Mouse (Mus musculus) MEL (cell line): ENCODE results near the gene Tctn3. TPM values are rescaled to one million over a fixed set of nuclear protein-coding genes. Genes with fewer than 3 reads are reported as not detected.
A peak's percentile ranks its signal among the peaks of the same experiment; 100 is the strongest.

Experiments used
- DNase-seq: peaks from one replicate; pipeline ENCODE4 v3.0.0; 2011; ENCODE audit warnings: low read depth, low spot score
- H3K27ac ChIP-seq: 2 replicates; pipeline ENCODE4 v1.5.1; 2012; ENCODE audit warnings: low read depth, mild to moderate bottlenecking, control low read depth, low read length, moderate library complexity; ENCODE audit not compliant: control insufficient read depth
- H3K27me3 ChIP-seq, 2 experiments: fragments of 150-350 bp in 1 of 2; sonication (generic) in 1 of 2; 2 replicates each; pipeline ENCODE4 v1.6.1; 2012; ENCODE audit warnings: low read length in 2 of 2, mild to moderate bottlenecking in 2 of 2, improper control_type of control experiment in 1 of 2, moderate library complexity in 1 of 2; ENCODE audit not compliant: insufficient read depth in 2 of 2, control insufficient read depth in 1 of 2
- H3K36me3 ChIP-seq, 2 experiments: 2 replicates each; pipeline ENCODE4 v1.6.1; 2012 to 2014; ENCODE audit warnings: low read length in 2 of 2, improper control_type of control experiment in 1 of 2, inconsistent platforms in 1 of 2, mild to moderate bottlenecking in 1 of 2; ENCODE audit not compliant: insufficient read depth in 2 of 2, control insufficient read depth in 1 of 2
- H3K4me1 ChIP-seq, 2 experiments: fragments of 150-350 bp in 1 of 2; sonication (generic) in 1 of 2; 2 replicates each; pipeline ENCODE4 v1.6.1; 2012; ENCODE audit warnings: low read length in 2 of 2, improper control_type of control experiment in 1 of 2, mild to moderate bottlenecking in 1 of 2; ENCODE audit not compliant: insufficient read depth in 2 of 2, control insufficient read depth in 1 of 2
- H3K4me3 ChIP-seq, 2 experiments: fragments of 150-350 bp in 1 of 2; sonication (generic) in 1 of 2; 2 replicates each; pipeline ENCODE4 v1.5.1; 2012; ENCODE audit warnings: low read depth in 2 of 2, low read length in 2 of 2, mild to moderate bottlenecking in 2 of 2, moderate library complexity in 2 of 2, control low read depth in 1 of 2, improper control_type of control experiment in 1 of 2; ENCODE audit not compliant: control insufficient read depth in 1 of 2, insufficient read depth in 1 of 2
- H3K79me2 ChIP-seq: 2 replicates; pipeline ENCODE4 v1.6.1; 2012; ENCODE audit warnings: mild to moderate bottlenecking, low read length, moderate library complexity; ENCODE audit not compliant: control insufficient read depth, poor library complexity, insufficient read depth
- H3K9ac ChIP-seq: 2 replicates; pipeline ENCODE4 v1.6.1; 2012; ENCODE audit warnings: low read depth, mild to moderate bottlenecking, control low read depth, low read length, moderate library complexity; ENCODE audit not compliant: control insufficient read depth, poor library complexity, severe bottlenecking
- H3K9me3 ChIP-seq: fragments of 150-350 bp; sonication (generic); replicated peaks from 2 replicates; pipeline ENCODE4 v1.6.1; 2012; ENCODE audit warnings: mild to moderate bottlenecking, low read length, improper control_type of control experiment, moderate library complexity; ENCODE audit not compliant: insufficient read depth
- CHD1 ChIP-seq: IDR thresholded peaks from 2 replicates; pipeline ENCODE4 v1.6.1; 2012; ENCODE audit warnings: low read depth, mild to moderate bottlenecking, inconsistent platforms, low read length, improper control_type of control experiment
- E2F4 ChIP-seq: IDR thresholded peaks from 2 replicates; pipeline ENCODE4 v1.6.1; 2011; ENCODE audit warnings: low read depth, low read length, improper control_type of control experiment, borderline replicate concordance
- ELF1 ChIP-seq: IDR thresholded peaks from 2 replicates; pipeline ENCODE4 v1.6.1; 2014; ENCODE audit warnings: low read depth, mild to moderate bottlenecking, inconsistent platforms, low read length, improper control_type of control experiment, moderate library complexity
- ETS1 ChIP-seq: IDR thresholded peaks from 2 replicates; pipeline ENCODE4 v1.6.1; 2012; ENCODE audit warnings: low read depth, mild to moderate bottlenecking, inconsistent platforms, low read length, improper control_type of control experiment, moderate library complexity
- GABPA ChIP-seq: IDR thresholded peaks from 2 replicates; pipeline ENCODE4 v1.6.1; 2012; ENCODE audit warnings: low read depth, mild to moderate bottlenecking, inconsistent platforms, low read length, improper control_type of control experiment, moderate library complexity
- GATA1 ChIP-seq: IDR thresholded peaks from 2 replicates; pipeline ENCODE4 v1.6.1; 2011; ENCODE audit warnings: low read depth, low read length, improper control_type of control experiment
- JUND ChIP-seq: IDR thresholded peaks from 2 replicates; pipeline ENCODE4 v1.6.1; 2011; ENCODE audit warnings: low read depth, mild to moderate bottlenecking, improper control_type of control experiment, low read length
- MAZ ChIP-seq: IDR thresholded peaks from 2 replicates; pipeline ENCODE4 v1.6.1; 2012; ENCODE audit warnings: low read depth, mild to moderate bottlenecking, inconsistent platforms, low read length, improper control_type of control experiment
- MEF2A ChIP-seq: IDR thresholded peaks from 2 replicates; pipeline ENCODE4 v1.6.1; 2014; ENCODE audit warnings: low read depth, mild to moderate bottlenecking, inconsistent platforms, low read length, improper control_type of control experiment; ENCODE audit not compliant: poor library complexity, insufficient replicate concordance, severe bottlenecking; ENCODE audit errors: extremely low read depth
- MXI1 ChIP-seq: IDR thresholded peaks from 2 replicates; pipeline ENCODE4 v1.6.1; 2011; ENCODE audit warnings: mild to moderate bottlenecking, low read depth, low read length, improper control_type of control experiment
- MYC ChIP-seq: IDR thresholded peaks from 2 replicates; pipeline ENCODE4 v1.6.1; 2011; ENCODE audit warnings: low read depth, mild to moderate bottlenecking, low read length, improper control_type of control experiment, moderate library complexity
- NELFE ChIP-seq: IDR thresholded peaks from 2 replicates; pipeline ENCODE4 v1.6.1; 2011; ENCODE audit warnings: low read depth, low read length, improper control_type of control experiment
- POLR2AphosphoS2 ChIP-seq: IDR thresholded peaks from 2 replicates; pipeline ENCODE4 v1.6.1; 2011; ENCODE audit warnings: low read length, improper control_type of control experiment
- POLR2AphosphoS5 ChIP-seq: IDR thresholded peaks from 2 replicates; pipeline ENCODE4 v1.6.1; 2012; ENCODE audit warnings: low read depth, borderline replicate concordance, mild to moderate bottlenecking, inconsistent platforms, low read length, moderate library complexity, mixed read lengths
- SIN3A ChIP-seq: IDR thresholded peaks from 2 replicates; pipeline ENCODE4 v1.6.1; 2012; ENCODE audit warnings: low read length, improper control_type of control experiment, inconsistent platforms
- TAL1 ChIP-seq: IDR thresholded peaks from 2 replicates; pipeline ENCODE4 v1.6.1; 2012; ENCODE audit warnings: mild to moderate bottlenecking, inconsistent platforms, low read length, moderate library complexity, mixed read lengths
- UBTF ChIP-seq: IDR thresholded peaks from 2 replicates; pipeline ENCODE4 v1.6.1; 2012; ENCODE audit warnings: low read depth, mild to moderate bottlenecking, inconsistent platforms, low read length, improper control_type of control experiment, moderate library complexity, borderline replicate concordance; ENCODE audit not compliant: insufficient read depth
- USF1 ChIP-seq: IDR thresholded peaks from 2 replicates; pipeline ENCODE4 v1.6.1; 2014; ENCODE audit warnings: low read depth, mild to moderate bottlenecking, inconsistent platforms, low read length, improper control_type of control experiment, moderate library complexity
- USF2 ChIP-seq, 2 experiments: IDR thresholded peaks; 2 replicates each; pipeline ENCODE4 v1.6.1; 2011 to 2012; ENCODE audit warnings: improper control_type of control experiment in 2 of 2, low read length in 2 of 2, borderline replicate concordance in 1 of 2, inconsistent platforms in 1 of 2, low read depth in 1 of 2, mild to moderate bottlenecking in 1 of 2; ENCODE audit not compliant: insufficient read depth in 1 of 2
- ZKSCAN1 ChIP-seq: IDR thresholded peaks from 2 replicates; pipeline ENCODE4 v1.6.1; 2012; ENCODE audit warnings: low read depth, mild to moderate bottlenecking, inconsistent platforms, low read length, improper control_type of control experiment, moderate library complexity
- ZMIZ1 ChIP-seq: IDR thresholded peaks from 2 replicates; pipeline ENCODE4 v1.6.1; 2012; ENCODE audit warnings: low read depth, mild to moderate bottlenecking, inconsistent platforms, low read length, improper control_type of control experiment, moderate library complexity
- ZNF384 ChIP-seq: IDR thresholded peaks from 2 replicates; pipeline ENCODE4 v1.6.1; 2012; ENCODE audit warnings: low read depth, mild to moderate bottlenecking, inconsistent platforms, low read length, improper control_type of control experiment
- polyA plus RNA-seq, 2 experiments: library from polyadenylated mRNA; stranded (reverse) in 1 of 2; unstranded in 1 of 2; fragments of >175 nt in 1 of 2; fragments of >200 nt in 1 of 2; gene quantifications; 2 replicates each; pipeline versions ENCODE4 v1.2.1 to v1.2.4; 2012; ENCODE audit warnings: low replicate concordance in 2 of 2, low read depth in 1 of 2; ENCODE audit not compliant: insufficient read length in 2 of 2, insufficient read depth in 1 of 2, missing spikeins in 1 of 2
- total RNA-seq: library from RNA; depleted of rRNA; stranded (reverse); fragments of 300-350 nt; gene quantifications from 2 replicates; pipeline ENCODE4 v1.2.3, GENCODE M21; 2012

Tctn3 gene
- total and polyA plus RNA-seq, 3 experiments: 3.6 to 6.2 TPM; not detected in 1

DNA sequence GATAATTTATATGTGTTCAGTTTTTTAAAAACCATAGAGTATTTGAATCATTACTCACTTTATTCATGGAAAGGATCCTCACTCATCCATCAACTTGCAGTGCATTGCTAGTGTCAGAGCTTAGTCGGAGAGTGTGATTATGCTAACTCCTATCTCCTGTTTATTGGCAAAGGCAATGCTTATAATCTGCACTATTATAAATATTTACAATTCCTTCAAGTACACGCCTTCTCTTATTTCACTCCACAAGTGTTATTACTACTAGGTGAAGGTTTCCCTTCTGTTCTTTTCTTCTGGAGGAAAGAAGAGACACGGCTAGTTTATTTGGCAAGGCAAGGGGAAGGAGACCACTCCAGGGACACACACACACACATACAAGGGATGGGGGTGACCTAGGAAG, 20.2 kb upstream of the Tctn3 start:
- H3K4me1 ChIP-seq: peaks cover 5 to 9% of the 10 kb centered on the region in 2 experiments; a peak in 2 of 4 replicates
- H3K27me3 ChIP-seq: no peaks in the 10 kb centered on the region; a peak in 2 of 4 replicates
- no peak overlapping the region for H3K9ac ChIP-seq
- H3K79me2 ChIP-seq: no peaks in the 10 kb centered on the region
- H3K27ac ChIP-seq: no peak overlapping the region
- no peak for TF ChIP-seq GATA1
- TF ChIP-seq UBTF: no peak
- no peak for TF ChIP-seq MXI1
- no peak for TF ChIP-seq MYC
- no peak for TF ChIP-seq ZKSCAN1
- no peak for TF ChIP-seq USF1
- TF ChIP-seq MEF2A: no peak
- no peak for TF ChIP-seq GABPA
- TF ChIP-seq ELF1: no peak
- no peak for TF ChIP-seq POLR2AphosphoS2
- TF ChIP-seq CHD1: no peak
- no peak for TF ChIP-seq SIN3A
- TF ChIP-seq ZMIZ1: no peak
- no peak for TF ChIP-seq JUND
- no peak for TF ChIP-seq POLR2AphosphoS5
- no peak for TF ChIP-seq ETS1
- peaks cover 0 to 5% of the 10 kb centered on the region in 2 experiments; a peak in 2 of 4 replicates for H3K36me3 ChIP-seq
- H3K4me3 ChIP-seq: no peak overlapping the region
- H3K9me3 ChIP-seq: no peaks in the 10 kb centered on the region
- no peak for DNase-seq

GRCm38 (mm10) chr19:40630606-40631005, 18.6 kb upstream of the Tctn3 start:
- no peak for TF ChIP-seq MAZ
- TF ChIP-seq GABPA: no peak
- TF ChIP-seq USF2 (IDR thresholded peaks at IDR 0.05; ENCODE audit: borderline replicate concordance in 1 of 2, insufficient read depth in 1 of 2, low read depth in 1 of 2, low read length in 2 of 2): no peak
- no peak for TF ChIP-seq GATA1
- TF ChIP-seq TAL1: no peak
- no peak for TF ChIP-seq E2F4
- TF ChIP-seq NELFE: no peak
- TF ChIP-seq ZNF384: peak; percentile 41; the same call in 1 of the 2 replicates
- TF ChIP-seq, all 39 proteins: peak for 1
- no peaks in the 10 kb centered on the region; a peak in 1 of 4 replicates for H3K36me3 ChIP-seq
- no peak overlapping the region for H3K27ac ChIP-seq
- no peaks in the 10 kb centered on the region for H3K79me2 ChIP-seq
- peaks cover 0 to 3% of the 10 kb centered on the region in 2 experiments; a peak in 1 of 4 replicates for H3K4me1 ChIP-seq
- H3K4me3 ChIP-seq: no peak overlapping the region
- no peaks in the 10 kb centered on the region for H3K9me3 ChIP-seq
- no peaks in the 10 kb centered on the region; a peak in 3 of 4 replicates for H3K27me3 ChIP-seq
- peak; percentile 49 for DNase-seq
- H3K9ac ChIP-seq: no peak overlapping the region
